Mouse (Mus musculus) lung, postnatal 0 days (tissue): ENCODE measurements around the gene Dock9. TPM values are rescaled to one million over a fixed set of nuclear protein-coding genes. Genes with fewer than 3 reads are reported as not detected.
A peak's percentile ranks its signal among the peaks of the same experiment; 100 is the strongest.

ENCODE experiments used
- ATAC-seq: fragments of 200-750 bp; cut with Nextera tagmentation; 2 replicates; pipeline ENCODE4 v1.8.0; 2017; ENCODE audit warnings: moderate library complexity
- DNase-seq: peaks from one replicate; pipeline ENCODE4 v3.0.0-alpha.2; 2016; ENCODE audit warnings: low spot score
- H3K27ac ChIP-seq: fragments of 300-500 bp; sonication (generic); 2 replicates; pipeline ENCODE4 v1.5.1; 2014; ENCODE audit warnings: antibody characterized with exemption, mild to moderate bottlenecking, low read length, mixed read lengths
- H3K27me3 ChIP-seq: fragments of 300-500 bp; sonication (generic); replicated peaks from 2 replicates; pipeline ENCODE4 v1.6.1; 2014; ENCODE audit warnings: low read length, mixed read lengths; ENCODE audit not compliant: insufficient read depth
- H3K36me3 ChIP-seq: fragments of 300-500 bp; sonication (generic); 2 replicates; pipeline ENCODE4 v1.6.1; 2014; ENCODE audit warnings: low read length, mixed read lengths; ENCODE audit not compliant: insufficient read depth
- H3K4me1 ChIP-seq: fragments of 300-500 bp; sonication (generic); 2 replicates; pipeline ENCODE4 v1.6.1; 2014; ENCODE audit warnings: antibody characterized with exemption, low read depth, low read length, mixed read lengths; ENCODE audit not compliant: insufficient read depth
- H3K4me2 ChIP-seq: fragments of 300-500 bp; sonication (generic); replicated peaks from 2 replicates; pipeline ENCODE4 v1.6.1; 2014; ENCODE audit warnings: low read depth, mild to moderate bottlenecking, low read length, moderate library complexity, mixed read lengths
- H3K4me3 ChIP-seq: fragments of 300-500 bp; sonication (generic); 2 replicates; pipeline ENCODE4 v1.5.1; 2014; ENCODE audit warnings: low read depth, low read length
- H3K9ac ChIP-seq: fragments of 300-500 bp; sonication (generic); replicated peaks from 2 replicates; pipeline ENCODE4 v1.6.1; 2014; ENCODE audit warnings: low read depth, mild to moderate bottlenecking
- H3K9me3 ChIP-seq: fragments of 300-500 bp; sonication (generic); 2 replicates; pipeline ENCODE4 v1.6.1; 2016; ENCODE audit warnings: low read length, mixed read lengths
- CTCF ChIP-seq: IDR thresholded peaks from 2 replicates; pipeline ENCODE4 v1.5.1; 2016; ENCODE audit warnings: antibody characterized with exemption, mild to moderate bottlenecking
- EP300 ChIP-seq: IDR thresholded peaks from 2 replicates; pipeline ENCODE4 v1.6.1; 2016; ENCODE audit warnings: antibody characterized with exemption, mild to moderate bottlenecking, control low read depth
- WGBS: fragments of 180-500 bp; shearing (Covaris S2); extraction: QIAGEN DNeasy Blood & Tissue Kit; methylation state at CpG from one replicate; pipeline ENCODE4 v1.1.7; 2014; 5-methylcytosine and 5-hydroxymethylcytosine counted together
- polyA plus RNA-seq: library from polyadenylated mRNA; unstranded; fragments of >200 nt; fragmentation: Nextera tagmentation; extraction: Ambion mirVana; gene quantifications from 2 replicates; pipeline ENCODE4 v1.2.1, GENCODE M21; 2015

Gene Dock9
- polyA plus RNA-seq, 1 experiment from 2014 or later: 19.8 TPM

- no peak overlapping the region for H3K9ac ChIP-seq
- no peaks in the 10 kb centered on the region for H3K36me3 ChIP-seq
- DNase-seq (no peak), ATAC-seq (no peak)
- no peak for TF ChIP-seq CTCF
- no peak for TF ChIP-seq EP300
- H3K27me3 ChIP-seq: no peaks in the 10 kb centered on the region
- no peaks in the 10 kb centered on the region for H3K9me3 ChIP-seq
- no peak overlapping the region for H3K27ac ChIP-seq
- 0 out of 2 replicates have a peak, but pooled peaks cover 7% of the 10 kb centered on the region for H3K4me1 ChIP-seq
- H3K4me3 ChIP-seq: no peak overlapping the region
- no peak overlapping the region for H3K4me2 ChIP-seq
- WGBS: 65% methylated on average over 10 of the region's 10 CpGs
These were observed 48.6 kb downstream of the Dock9 start for GRCm38 (mm10) chr14:121749084-121749483.

GRCm38 (mm10) chr14:121747360-121747759, 50.3 kb downstream of the Dock9 start:
- H3K36me3 ChIP-seq: no peaks in the 10 kb centered on the region
- no peak overlapping the region for H3K27ac ChIP-seq
- ATAC-seq: no peak
- H3K4me2 ChIP-seq: no peak overlapping the region
- H3K27me3 ChIP-seq: no peaks in the 10 kb centered on the region
- TF ChIP-seq EP300 (no peak), CTCF (no peak)
- no peak overlapping the region for H3K9ac ChIP-seq
- no peak for DNase-seq
- H3K9me3 ChIP-seq: no peaks in the 10 kb centered on the region
- WGBS: 90% methylated on average over 7 of the region's 7 CpGs
- no peak overlapping the region for H3K4me3 ChIP-seq
- no peaks in the 10 kb centered on the region for H3K4me1 ChIP-seq

- Histone ChIP-seq H3K27ac (no peak overlapping the region), H3K4me2 (no peak overlapping the region), H3K4me1 (no peaks in the 10 kb centered on the region), H3K27me3 (no peaks in the 10 kb centered on the region), H3K36me3 (no peaks in the 10 kb centered on the region), H3K9ac (no peak overlapping the region), H3K4me3 (no peak overlapping the region), H3K9me3 (no peaks in the 10 kb centered on the region)
- DNase-seq (no peak), ATAC-seq (no peak)
- TF ChIP-seq CTCF (no peak), EP300 (no peak)
- 65% methylated on average over 9 of the region's 9 CpGs for WGBS
These were observed 53.7 kb downstream of the Dock9 start for GRCm38 (mm10) chr14:121743787-121744417.

DNA sequence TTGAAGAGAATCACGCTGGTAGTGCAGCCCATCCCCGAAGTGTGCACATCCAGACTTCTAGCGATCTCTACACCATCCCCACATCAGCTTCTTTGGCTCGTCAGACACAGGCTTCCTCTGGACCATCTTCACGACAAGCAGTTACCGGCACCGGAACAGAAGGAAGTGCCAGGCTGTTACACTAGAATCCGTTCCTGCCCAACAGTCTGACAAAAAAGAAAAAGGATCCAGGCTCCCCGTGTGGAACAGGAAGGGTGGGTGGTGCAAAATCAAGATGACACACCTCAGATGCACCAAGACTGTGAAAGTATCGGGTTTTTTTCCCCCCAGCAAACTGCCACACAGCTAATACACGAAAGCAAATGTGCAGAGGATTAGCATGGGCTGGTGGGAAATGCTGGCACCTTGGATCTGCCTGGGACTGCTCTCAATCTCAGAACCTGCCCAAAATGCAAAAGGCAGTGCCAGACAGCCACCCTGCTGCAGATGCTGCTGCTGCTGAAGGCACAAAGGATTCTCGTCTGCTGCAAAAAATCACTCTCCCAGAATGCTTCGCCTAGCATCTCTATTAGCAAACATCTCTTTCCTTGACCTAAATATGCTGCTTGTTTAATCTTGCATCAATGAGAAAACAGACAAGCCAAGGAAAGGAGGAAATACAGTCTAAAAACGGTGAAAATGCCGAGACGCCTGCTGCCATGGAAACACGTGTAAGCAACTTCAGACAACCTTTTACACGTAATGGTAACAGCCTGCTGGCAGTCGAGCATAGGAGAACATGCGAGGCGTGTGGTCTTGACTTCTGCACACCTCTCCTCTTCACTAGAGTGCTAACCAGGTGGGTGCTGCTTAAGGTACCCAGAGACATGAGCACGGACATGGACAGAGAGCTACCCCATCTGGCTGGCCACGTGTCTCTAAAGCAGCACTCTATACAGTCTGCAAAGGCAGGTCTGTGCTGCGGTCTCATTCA, 58.9 kb downstream of the Dock9 start:
- Histone ChIP-seq H3K36me3 (no peaks in the 10 kb centered on the region), H3K4me1 (no peaks in the 10 kb centered on the region), H3K9me3 (no peaks in the 10 kb centered on the region), H3K27me3 (no peaks in the 10 kb centered on the region), H3K9ac (no peak overlapping the region), H3K4me2 (no peak overlapping the region), H3K4me3 (no peak overlapping the region), H3K27ac (no peak overlapping the region)
- DNase-seq: no peak
- TF ChIP-seq EP300: no peak
- peak; percentile 17; the same call in 1 of the 2 replicates for ATAC-seq
- 50% methylated on average over 24 of the region's 24 CpGs for whole genome bisulfite sequencing

DNA sequence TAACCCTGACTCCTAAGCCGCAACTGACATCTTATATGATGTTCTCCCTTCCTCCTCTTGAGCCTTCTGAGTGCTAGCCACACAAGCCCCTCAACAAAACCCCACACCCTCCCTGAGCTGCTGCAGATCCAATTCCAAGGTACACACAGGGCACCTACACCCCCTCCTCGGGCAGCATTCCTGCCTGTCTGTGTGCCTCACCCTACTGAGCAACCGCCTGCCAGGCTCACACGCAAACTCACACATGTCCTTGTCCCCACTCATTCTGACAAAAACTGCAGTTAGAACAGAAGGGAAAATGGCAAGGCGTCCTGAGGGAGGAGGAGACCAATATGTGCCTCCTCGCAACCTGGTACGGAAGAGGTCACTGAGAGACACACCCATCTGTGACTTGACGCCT, 60.4 kb downstream of the Dock9 start:
- Histone ChIP-seq H3K27ac (no peak overlapping the region), H3K9me3 (no peaks in the 10 kb centered on the region), H3K9ac (no peak overlapping the region), H3K36me3 (no peaks in the 10 kb centered on the region), H3K4me2 (no peak overlapping the region), H3K4me1 (no peaks in the 10 kb centered on the region), H3K27me3 (no peaks in the 10 kb centered on the region), H3K4me3 (no peak overlapping the region)
- DNase-seq: no peak
- WGBS: 64% methylated on average over 8 of the region's 8 CpGs
- peak; percentile 40 for ATAC-seq
- TF ChIP-seq EP300: no peak
- no peak for TF ChIP-seq CTCF

- TF ChIP-seq CTCF: peak; percentile 73
- no peak for TF ChIP-seq EP300
- DNase-seq (peak; percentile 68), ATAC-seq (0 out of 2 replicates have a peak, but pooled peaks have one; percentile 12)
- no peaks in the 10 kb centered on the region for H3K4me1 ChIP-seq
- H3K27ac ChIP-seq: no peak overlapping the region
- H3K27me3 ChIP-seq: no peaks in the 10 kb centered on the region
- H3K9me3 ChIP-seq: no peaks in the 10 kb centered on the region
- 58% methylated on average over 7 of the region's 7 CpGs for WGBS
- H3K9ac ChIP-seq: no peak overlapping the region
- no peaks in the 10 kb centered on the region for H3K36me3 ChIP-seq
- no peak overlapping the region for H3K4me3 ChIP-seq
- no peak overlapping the region for H3K4me2 ChIP-seq
These were observed 62.0 kb downstream of the Dock9 start for GRCm38 (mm10) chr14:121735678-121736077.
